ENCODE assay signal across 9 mouse cellular contexts in genomic region chr4:54533846-54534245, GRCm38 (mm10).
DNase-seq lines count a peak whose midpoint lies in the region; ATAC-seq and TF ChIP-seq lines count a peak whose summit lies in the region.
"Had no signal": no experiment of that assay in that cellular context is flagged by ENCODE, and none has a peak within 500 bp of the region (broad histone marks: within the 10 kb centered on the region; RNA-seq: fewer than 3 reads in every experiment).

No protein-coding gene starts in this region.

- 38% methylated on average over 2 of the region's 2 CpGs for WGBS in lung, embryonic 15.5 days
- WGBS in lung, adult 2 months: 79% methylated on average over 2 of the region's 2 CpGs

- no peak overlapping the region for H3K4me3 ChIP-seq in lung, embryonic 15.5 days
- no peak overlapping the region for H3K4me3 ChIP-seq in lung, adult 2 months (replicated peaks; ENCODE audit: extremely low read depth, low read depth, low read length)

- H3K27me3 ChIP-seq in lung, embryonic 15.5 days: no peaks in the 10 kb centered on the region

- no peaks in the 10 kb centered on the region; the same call in 1 of the 2 replicates for H3K4me1 ChIP-seq in lung, embryonic 15.5 days
- no peaks in the 10 kb centered on the region for H3K4me1 ChIP-seq in lung, adult 2 months (ENCODE audit: control insufficient read depth, insufficient read depth, low read length)

- H3K27ac ChIP-seq in lung, embryonic 15.5 days: no peak overlapping the region

- H3K4me2 ChIP-seq in lung, embryonic 15.5 days: no peak overlapping the region

- H3K9ac ChIP-seq in lung, embryonic 15.5 days: no peak overlapping the region

- no peak for TF ChIP-seq CTCF in lung, adult 2 months (IDR thresholded peaks at IDR 0.05; ENCODE audit: insufficient read depth, low read length)

- peak; percentile 3 for DNase-seq in cerebellum, adult 9-11 months
- no peak for DNase-seq in lung, adult 2 months
- DNase-seq in layer of hippocampus, postnatal 14 days (ENCODE audit: low spot score in 2 of 2): peak; percentile 35 to 56
- peak; percentile 11 to 17 for DNase-seq in right cerebral cortex, postnatal 36 days (ENCODE audit: low spot score in 2 of 2)
- no peak for DNase-seq in spleen, adult 12 weeks (ENCODE audit: low spot score)
- no peak for DNase-seq in urinary bladder, postnatal 14 days (ENCODE audit: low spot score)
- DNase-seq: kidney, adult 8-10 months had no signal

- H3K36me3 ChIP-seq in lung, embryonic 15.5 days: no peaks in the 10 kb centered on the region

- TF ChIP-seq POLR2A in lung, adult 2 months (IDR thresholded peaks at IDR 0.05; ENCODE audit: borderline replicate concordance, extremely low read depth, low read depth, low read length): no peak

- ATAC-seq in cerebellum, adult (ENCODE audit: insufficient number of reproducible peaks, low FRiP score, low TSS enrichment): no peak
- ATAC-seq in lung, embryonic 15.5 days (ENCODE audit: borderline replicate concordance, extremely low read depth, low FRiP score, low TSS enrichment): peak; percentile 64; the same call in 1 of the 2 replicates

- no peaks in the 10 kb centered on the region for H3K9me3 ChIP-seq in lung, embryonic 15.5 days

Comparison
In these comparisons a context has a peak if more than half of its experiments do, and no peak if none do; other contexts are left out.
1. DNase-seq: peak in cerebellum, adult 9-11 months (single experiment), layer of hippocampus, postnatal 14 days (2 of 2) and right cerebral cortex, postnatal 36 days (2 of 2); none in lung, adult 2 months (single experiment), spleen, adult 12 weeks (single experiment) and urinary bladder, postnatal 14 days (single experiment).